Mouse (Mus musculus) neural tube, embryonic 13.5 days (tissue): Measurements from ENCODE around the gene Ttbk1. TPM values are rescaled to one million over a fixed set of nuclear protein-coding genes. Genes with fewer than 3 reads are reported as not detected.

Experiments used
- ATAC-seq: fragments of 200-750 bp; cut with Nextera tagmentation; 2 replicates; pipeline ENCODE4 v1.8.0; 2017; ENCODE audit warnings: low read depth, mild to moderate bottlenecking, moderate TSS enrichment, moderate library complexity
- H3K27ac ChIP-seq: fragments of 300-500 bp; sonication (generic); replicated peaks from 2 replicates; pipeline ENCODE4 v1.5.1; 2015; ENCODE audit warnings: moderate library complexity, mild to moderate bottlenecking, inconsistent platforms
- H3K27me3 ChIP-seq: fragments of 300-500 bp; sonication (generic); 2 replicates; pipeline ENCODE4 v1.6.1; 2015; ENCODE audit warnings: mild to moderate bottlenecking, inconsistent platforms
- H3K36me3 ChIP-seq: fragments of 300-500 bp; sonication (generic); 2 replicates; pipeline ENCODE4 v1.6.1; 2015; ENCODE audit warnings: mild to moderate bottlenecking, inconsistent platforms
- H3K4me1 ChIP-seq: fragments of 300-500 bp; sonication (generic); replicated peaks from 2 replicates; pipeline ENCODE4 v1.6.1; 2015; ENCODE audit warnings: inconsistent platforms
- H3K4me2 ChIP-seq: fragments of 300-500 bp; sonication (generic); 2 replicates; pipeline ENCODE4 v1.6.1; 2015; ENCODE audit warnings: inconsistent platforms, mild to moderate bottlenecking, moderate library complexity
- H3K4me3 ChIP-seq: fragments of 300-500 bp; sonication (generic); 2 replicates; pipeline ENCODE4 v1.5.1; 2015; ENCODE audit warnings: mild to moderate bottlenecking, inconsistent platforms
- H3K9ac ChIP-seq: fragments of 300-500 bp; sonication (generic); 2 replicates; pipeline ENCODE4 v1.6.1; 2015; ENCODE audit warnings: moderate library complexity, mild to moderate bottlenecking, inconsistent platforms
- H3K9me3 ChIP-seq: fragments of 300-500 bp; sonication (generic); 2 replicates; pipeline ENCODE4 v1.6.1; 2016; ENCODE audit warnings: inconsistent platforms
- WGBS: fragments of 180-500 bp; shearing (Covaris S2); methylation state at CpG from one replicate; pipeline ENCODE4 v1.1.7; 2015; 5-methylcytosine and 5-hydroxymethylcytosine counted together
- polyA plus RNA-seq: library from polyadenylated mRNA; unstranded; fragments of >200 nt; fragmentation: Nextera tagmentation; extraction: Ambion mirVana; gene quantifications from 2 replicates; pipeline ENCODE4 v1.2.1, GENCODE M21; 2015

Ttbk1 gene
- polyA plus RNA-seq, result 6.0 and 6.9 TPM in 2 replicates

GRCm38 (mm10) chr17:46487431-46487830 is at the start of gene Ttbk1:
Ttbk1 (minus strand) TSS chr17:46487675.
- Histone ChIP-seq H3K27me3 (peaks cover 32% of the 10 kb centered on the region), H3K9ac (peak within 1 kb of the TSS; percentile 97), H3K4me2 (peak within 1 kb of the TSS; percentile 75), H3K4me1 (peaks cover 48% of the 10 kb centered on the region), H3K36me3 (no peaks in the 10 kb centered on the region), H3K27ac (peak within 1 kb of the TSS; percentile 79), H3K9me3 (no peaks in the 10 kb centered on the region), H3K4me3 (peak within 1 kb of the TSS; percentile 78)
- 0% methylated on average over 18 of the region's 49 CpGs for WGBS
- peak; percentile 71 for ATAC-seq

- WGBS, result 37% methylated on average over 12 of the region's 12 CpGs
- 0 out of 2 replicates have a peak, but pooled peaks cover 2% of the 10 kb centered on the region for H3K4me1 ChIP-seq
- no peak overlapping the region for H3K27ac ChIP-seq
- peak; percentile 52; the same call in 1 of the 2 replicates for ATAC-seq
- peaks cover 26% of the 10 kb centered on the region for H3K27me3 ChIP-seq
- no peaks in the 10 kb centered on the region for H3K9me3 ChIP-seq
- H3K36me3 ChIP-seq, result peaks cover 55% of the 10 kb centered on the region
- H3K4me2 ChIP-seq, result no peak overlapping the region
- H3K4me3 ChIP-seq, result no peak overlapping the region
- H3K9ac ChIP-seq, result no peak overlapping the region
Measured at GRCm38 (mm10) chr17:46525579-46526307, 38.3 kb upstream of the Ttbk1 start.

GRCm38 (mm10) chr17:46525065-46525464 is 37.6 kb upstream of the Ttbk1 start:
- H3K36me3 ChIP-seq, result peaks cover 57% of the 10 kb centered on the region
- H3K9me3 ChIP-seq, result no peaks in the 10 kb centered on the region
- WGBS, result 87% methylated on average over 10 of the region's 10 CpGs
- no peak overlapping the region for H3K27ac ChIP-seq
- 0 out of 2 replicates have a peak, but pooled peaks cover 7% of the 10 kb centered on the region for H3K4me1 ChIP-seq
- H3K4me2 ChIP-seq, result no peak overlapping the region
- ATAC-seq, result no peak
- H3K27me3 ChIP-seq, result peaks cover 30% of the 10 kb centered on the region
- H3K4me3 ChIP-seq, result no peak overlapping the region
- H3K9ac ChIP-seq, result no peak overlapping the region

GRCm38 (mm10) chr17:46521963-46522668 is 34.6 kb upstream of the Ttbk1 start:
- peaks cover 49% of the 10 kb centered on the region for H3K36me3 ChIP-seq
- 35% methylated on average over 24 of the region's 24 CpGs for WGBS

GRCm38 (mm10) chr17:46521174-46521573 is 33.7 kb upstream of the Ttbk1 start:
- Histone ChIP-seq H3K9ac (no peak overlapping the region), H3K27me3 (peaks cover 36% of the 10 kb centered on the region), H3K36me3 (peaks cover 48% of the 10 kb centered on the region), H3K9me3 (no peaks in the 10 kb centered on the region), H3K4me3 (no peak overlapping the region), H3K27ac (no peak overlapping the region), H3K4me2 (peak overlapping the region; percentile 7; the same call in 1 of the 2 replicates), H3K4me1 (0 out of 2 replicates have a peak, but pooled peaks cover 7% of the 10 kb centered on the region)
- 79% methylated on average over 9 of the region's 9 CpGs for WGBS
- no peak for ATAC-seq

More at GRCm38 (mm10) chr17:46521963-46522668, 34.6 kb upstream of the Ttbk1 start:
- no peaks in the 10 kb centered on the region for H3K9me3 ChIP-seq
- no peak overlapping the region for H3K9ac ChIP-seq
- H3K4me1 ChIP-seq, result 0 out of 2 replicates have a peak, but pooled peaks cover 7% of the 10 kb centered on the region
- H3K4me2 ChIP-seq, result no peak overlapping the region
- H3K27me3 ChIP-seq, result peaks cover 36% of the 10 kb centered on the region
- no peak for ATAC-seq
- H3K27ac ChIP-seq, result no peak overlapping the region
- no peak overlapping the region for H3K4me3 ChIP-seq

- Histone ChIP-seq H3K9me3 (no peaks in the 10 kb centered on the region), H3K4me1 (0 out of 2 replicates have a peak, but pooled peaks cover 7% of the 10 kb centered on the region), H3K27ac (no peak overlapping the region), H3K9ac (0 out of 2 replicates have a peak overlapping the region, but pooled peaks have one; percentile 26), H3K4me3 (0 out of 2 replicates have a peak overlapping the region, but pooled peaks have one; percentile 9), H3K36me3 (peaks cover 43% of the 10 kb centered on the region), H3K4me2 (peak overlapping the region; percentile 14), H3K27me3 (peaks cover 36% of the 10 kb centered on the region)
- WGBS, result 49% methylated on average over 25 of the region's 25 CpGs
- ATAC-seq, result no peak
Measured at GRCm38 (mm10) chr17:46520385-46520979, 33.0 kb upstream of the Ttbk1 start.

- Histone ChIP-seq H3K4me3 (0 out of 2 replicates have a peak overlapping the region, but pooled peaks have one; percentile 9), H3K27ac (no peak overlapping the region), H3K9ac (0 out of 2 replicates have a peak overlapping the region, but pooled peaks have one; percentile 26), H3K27me3 (peaks cover 35% of the 10 kb centered on the region), H3K36me3 (peaks cover 38% of the 10 kb centered on the region), H3K9me3 (no peaks in the 10 kb centered on the region), H3K4me2 (peak overlapping the region; percentile 14), H3K4me1 (0 out of 2 replicates have a peak, but pooled peaks cover 7% of the 10 kb centered on the region)
- no peak for ATAC-seq
- WGBS, result 59% methylated on average over 10 of the region's 10 CpGs
Measured at GRCm38 (mm10) chr17:46519971-46520370, 32.5 kb upstream of the Ttbk1 start.

- H3K9ac ChIP-seq, result no peak overlapping the region
- H3K4me3 ChIP-seq, result no peak overlapping the region
- no peak overlapping the region for H3K4me2 ChIP-seq
- H3K27ac ChIP-seq, result no peak overlapping the region
- no peak for ATAC-seq
- H3K36me3 ChIP-seq, result peaks cover 27% of the 10 kb centered on the region
- H3K9me3 ChIP-seq, result no peaks in the 10 kb centered on the region
- no peaks in the 10 kb centered on the region; the same call in 1 of the 2 replicates for H3K4me1 ChIP-seq
- WGBS, result 56% methylated on average over 2 of the region's 2 CpGs
- H3K27me3 ChIP-seq, result no peaks in the 10 kb centered on the region
Measured at GRCm38 (mm10) chr17:46513329-46513728, 25.9 kb upstream of the Ttbk1 start.

GRCm38 (mm10) chr17:46511059-46511710 is 23.7 kb upstream of the Ttbk1 start:
- H3K4me3 ChIP-seq, result no peak overlapping the region
- no peaks in the 10 kb centered on the region for H3K9me3 ChIP-seq
- 0 out of 2 replicates have a peak, but pooled peaks have one; percentile 30 for ATAC-seq
- no peaks in the 10 kb centered on the region; the same call in 1 of the 2 replicates for H3K4me1 ChIP-seq
- H3K36me3 ChIP-seq, result peaks cover 32% of the 10 kb centered on the region
- no peak overlapping the region for H3K27ac ChIP-seq
- H3K27me3 ChIP-seq, result no peaks in the 10 kb centered on the region
- WGBS, result 47% methylated on average over 11 of the region's 11 CpGs
- no peak overlapping the region for H3K4me2 ChIP-seq
- H3K9ac ChIP-seq, result peak overlapping the region; percentile 41; the same call in 1 of the 2 replicates

- Histone ChIP-seq H3K27ac (no peak overlapping the region), H3K36me3 (peaks cover 61% of the 10 kb centered on the region), H3K4me3 (no peak overlapping the region), H3K4me1 (no peaks in the 10 kb centered on the region; the same call in 1 of the 2 replicates), H3K4me2 (no peak overlapping the region), H3K9me3 (no peaks in the 10 kb centered on the region), H3K9ac (no peak overlapping the region), H3K27me3 (no peaks in the 10 kb centered on the region)
- no peak for ATAC-seq
- WGBS, result 93% methylated on average over 3 of the region's 3 CpGs
Measured at GRCm38 (mm10) chr17:46505617-46506016, 18.1 kb upstream of the Ttbk1 start.
